Mouse (Mus musculus) midbrain, embryonic 11.5 days (tissue): ENCODE measurements around the gene Strbp. TPM values are rescaled to one million over a fixed set of nuclear protein-coding genes. Genes with fewer than 3 reads are reported as not detected.

ENCODE experiments used
- ATAC-seq: fragments of 200-750 bp; cut with Nextera tagmentation; 2 replicates; pipeline ENCODE4 v1.8.0; 2017; ENCODE audit warnings: moderate TSS enrichment, moderate library complexity; ENCODE audit not compliant: low FRiP score
- DNase-seq: peaks from one replicate; pipeline ENCODE4 v3.0.0; 2015; ENCODE audit warnings: low spot score; ENCODE audit errors: missing footprints
- H3K27ac ChIP-seq: fragments of 300-500 bp; sonication (generic); 2 replicates; pipeline ENCODE4 v1.5.1; 2014; ENCODE audit warnings: low read depth, low read length
- H3K27me3 ChIP-seq: fragments of 300-500 bp; sonication (generic); 2 replicates; pipeline ENCODE4 v1.6.1; 2014; ENCODE audit warnings: mild to moderate bottlenecking, low read length, moderate library complexity, mixed read lengths; ENCODE audit not compliant: control insufficient read depth, insufficient read depth
- H3K36me3 ChIP-seq: fragments of 300-500 bp; sonication (generic); 2 replicates; pipeline ENCODE4 v1.6.1; 2014; ENCODE audit warnings: mild to moderate bottlenecking, low read length, moderate library complexity, mixed read lengths; ENCODE audit not compliant: control insufficient read depth, insufficient read depth
- H3K4me1 ChIP-seq: fragments of 300-500 bp; sonication (generic); 2 replicates; pipeline ENCODE4 v1.6.1; 2014; ENCODE audit warnings: low read length; ENCODE audit not compliant: control insufficient read depth, insufficient read depth
- H3K4me2 ChIP-seq: fragments of 300-500 bp; sonication (generic); 2 replicates; pipeline ENCODE4 v1.6.1; 2014; ENCODE audit warnings: mild to moderate bottlenecking, moderate library complexity
- H3K4me3 ChIP-seq: fragments of 300-500 bp; sonication (generic); 2 replicates; pipeline ENCODE4 v1.5.1; 2014; ENCODE audit warnings: low read depth, low read length
- H3K9ac ChIP-seq: fragments of 300-500 bp; sonication (generic); 2 replicates; pipeline ENCODE4 v1.6.1; 2014; ENCODE audit warnings: low read length
- H3K9me3 ChIP-seq: fragments of 300-500 bp; sonication (generic); 2 replicates; pipeline ENCODE4 v1.6.1; 2016; ENCODE audit warnings: low read length; ENCODE audit not compliant: control insufficient read depth
- WGBS: fragments of 180-500 bp; shearing (Covaris S2); extraction: QIAGEN DNeasy Blood & Tissue Kit; methylation state at CpG from one replicate; pipeline ENCODE4 v1.1.7; 2014; 5-methylcytosine and 5-hydroxymethylcytosine counted together
- polyA plus RNA-seq: library from polyadenylated mRNA; unstranded; fragments of >200 nt; fragmentation: Nextera tagmentation; extraction: Ambion mirVana; gene quantifications from 2 replicates; pipeline ENCODE4 v1.2.1, GENCODE M21; 2014

The Strbp gene
- polyA plus RNA-seq, 1 experiment from 2014 or later: 105 TPM

DNA sequence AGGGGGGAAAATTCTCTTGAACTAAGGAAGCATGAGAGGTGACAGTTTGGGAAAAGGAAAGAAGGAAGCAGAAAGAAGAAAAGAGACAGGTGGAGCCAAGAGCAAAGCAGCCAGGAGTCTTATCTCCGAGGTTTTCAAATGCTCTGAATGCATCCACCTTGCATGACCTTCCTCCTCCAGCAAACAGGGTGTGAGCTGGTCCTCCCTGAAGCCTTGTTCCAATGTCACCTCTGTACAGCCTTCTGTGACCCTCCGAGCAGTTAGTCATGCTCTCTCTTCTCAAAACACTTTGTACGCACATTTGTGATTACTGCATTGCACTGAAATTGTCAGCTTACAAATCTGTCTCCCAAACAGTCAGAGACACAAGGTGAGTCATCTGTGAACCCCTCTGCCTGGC lies 9.4 kb upstream of the Strbp start:
- ATAC-seq (no peak), DNase-seq (no peak)
- Histone ChIP-seq H3K9ac (no peak overlapping the region), H3K36me3 (no peaks in the 10 kb centered on the region), H3K4me2 (no peak overlapping the region), H3K4me1 (no peaks in the 10 kb centered on the region), H3K27ac (no peak overlapping the region), H3K4me3 (no peak overlapping the region), H3K9me3 (no peaks in the 10 kb centered on the region), H3K27me3 (no peaks in the 10 kb centered on the region)
- WGBS: 83% methylated on average over 3 of the region's 3 CpGs

GRCm38 (mm10) chr2:37708835-37709234 lies 5.2 kb upstream of the Strbp start:
- H3K27ac ChIP-seq: no peak overlapping the region
- DNase-seq (no peak), ATAC-seq (no peak)
- H3K4me3 ChIP-seq: no peak overlapping the region
- no peaks in the 10 kb centered on the region for H3K4me1 ChIP-seq
- no peaks in the 10 kb centered on the region for H3K9me3 ChIP-seq
- H3K4me2 ChIP-seq: no peak overlapping the region
- H3K27me3 ChIP-seq: no peaks in the 10 kb centered on the region
- no peak overlapping the region for H3K9ac ChIP-seq
- WGBS: 75% methylated on average over 3 of the region's 3 CpGs
- H3K36me3 ChIP-seq: no peaks in the 10 kb centered on the region

- H3K4me2 ChIP-seq: peak overlapping the region; percentile 77
- H3K9me3 ChIP-seq: no peaks in the 10 kb centered on the region
- no peaks in the 10 kb centered on the region for H3K27me3 ChIP-seq
- H3K9ac ChIP-seq: peak overlapping the region; percentile 97
- H3K4me1 ChIP-seq: peaks cover 13% of the 10 kb centered on the region
- peak overlapping the region; percentile 95 for H3K4me3 ChIP-seq
- no peak for DNase-seq
- 16% methylated on average over 4 of the region's 4 CpGs for WGBS
- no peak overlapping the region for H3K27ac ChIP-seq
- no peaks in the 10 kb centered on the region for H3K36me3 ChIP-seq
- ATAC-seq: no peak
Observed at GRCm38 (mm10) chr2:37704141-37704760, 592 bp upstream of the Strbp start.

- Histone ChIP-seq H3K4me1 (peaks cover 13% of the 10 kb centered on the region), H3K36me3 (no peaks in the 10 kb centered on the region), H3K9ac (peak overlapping the region; percentile 97), H3K4me3 (peak overlapping the region; percentile 95), H3K27ac (peak overlapping the region; percentile 76), H3K9me3 (no peaks in the 10 kb centered on the region), H3K4me2 (peak overlapping the region; percentile 87), H3K27me3 (no peaks in the 10 kb centered on the region)
- ATAC-seq: peak; percentile 75
- WGBS: under 1% methylated on average over 57 of the region's 70 CpGs
- DNase-seq: peak; percentile 96
Observed at GRCm38 (mm10) chr2:37702301-37703172, 1.1 kb downstream of the Strbp start.

- H3K4me1 ChIP-seq: no peaks in the 10 kb centered on the region
- no peaks in the 10 kb centered on the region for H3K27me3 ChIP-seq
- H3K4me2 ChIP-seq: no peak overlapping the region
- WGBS: 91% methylated on average over 3 of the region's 3 CpGs
- no peaks in the 10 kb centered on the region for H3K9me3 ChIP-seq
- no peak overlapping the region for H3K4me3 ChIP-seq
- DNase-seq: no peak
- no peaks in the 10 kb centered on the region for H3K36me3 ChIP-seq
- no peak overlapping the region for H3K27ac ChIP-seq
- H3K9ac ChIP-seq: no peak overlapping the region
- ATAC-seq: no peak
Observed at GRCm38 (mm10) chr2:37689064-37689615, 14.5 kb downstream of the Strbp start.

- no peak overlapping the region for H3K27ac ChIP-seq
- no peaks in the 10 kb centered on the region for H3K4me1 ChIP-seq
- H3K9ac ChIP-seq: no peak overlapping the region
- H3K4me2 ChIP-seq: no peak overlapping the region
- no peaks in the 10 kb centered on the region for H3K9me3 ChIP-seq
- H3K4me3 ChIP-seq: no peak overlapping the region
- H3K36me3 ChIP-seq: no peaks in the 10 kb centered on the region
- H3K27me3 ChIP-seq: no peaks in the 10 kb centered on the region
- WGBS: 87% methylated on average over 1 of the region's 1 CpGs
- ATAC-seq (no peak), DNase-seq (no peak)
Observed at GRCm38 (mm10) chr2:37687031-37687430, 16.6 kb downstream of the Strbp start.

DNA sequence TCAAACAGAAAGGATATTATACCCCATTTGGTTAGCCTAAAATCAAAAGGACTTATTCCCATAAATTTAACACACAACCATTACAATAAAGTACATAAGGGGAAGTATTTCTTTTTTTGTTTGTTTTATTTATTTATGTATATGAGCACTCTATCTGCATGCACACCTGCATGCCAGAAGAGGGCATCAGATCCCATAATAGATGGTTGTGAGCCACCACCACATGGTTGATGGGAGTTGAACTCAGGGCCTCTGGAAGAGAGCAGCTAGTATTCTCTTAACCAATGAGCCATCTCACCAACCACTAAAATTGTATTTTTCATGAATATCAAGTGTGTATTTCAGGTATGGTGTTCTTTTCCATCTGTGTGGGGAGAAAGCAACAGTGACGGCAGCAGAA lies 18.8 kb downstream of the Strbp start:
- ATAC-seq (no peak), DNase-seq (no peak)
- no peak overlapping the region for H3K4me3 ChIP-seq
- no peaks in the 10 kb centered on the region for H3K4me1 ChIP-seq
- no peaks in the 10 kb centered on the region for H3K9me3 ChIP-seq
- no peak overlapping the region for H3K27ac ChIP-seq
- no peaks in the 10 kb centered on the region for H3K36me3 ChIP-seq
- WGBS: 97% methylated on average over 1 of the region's 1 CpGs
- no peak overlapping the region for H3K9ac ChIP-seq
- H3K27me3 ChIP-seq: no peaks in the 10 kb centered on the region
- no peak overlapping the region for H3K4me2 ChIP-seq

GRCm38 (mm10) chr2:37682197-37682811 lies 21.4 kb downstream of the Strbp start:
- no peak overlapping the region for H3K4me3 ChIP-seq
- no peaks in the 10 kb centered on the region for H3K9me3 ChIP-seq
- DNase-seq (peak; percentile 10), ATAC-seq (no peak)
- H3K27ac ChIP-seq: no peak overlapping the region
- WGBS: 98% methylated on average over 7 of the region's 7 CpGs
- H3K36me3 ChIP-seq: no peaks in the 10 kb centered on the region
- H3K9ac ChIP-seq: no peak overlapping the region
- H3K4me1 ChIP-seq: no peaks in the 10 kb centered on the region
- H3K27me3 ChIP-seq: no peaks in the 10 kb centered on the region
- no peak overlapping the region for H3K4me2 ChIP-seq

DNA sequence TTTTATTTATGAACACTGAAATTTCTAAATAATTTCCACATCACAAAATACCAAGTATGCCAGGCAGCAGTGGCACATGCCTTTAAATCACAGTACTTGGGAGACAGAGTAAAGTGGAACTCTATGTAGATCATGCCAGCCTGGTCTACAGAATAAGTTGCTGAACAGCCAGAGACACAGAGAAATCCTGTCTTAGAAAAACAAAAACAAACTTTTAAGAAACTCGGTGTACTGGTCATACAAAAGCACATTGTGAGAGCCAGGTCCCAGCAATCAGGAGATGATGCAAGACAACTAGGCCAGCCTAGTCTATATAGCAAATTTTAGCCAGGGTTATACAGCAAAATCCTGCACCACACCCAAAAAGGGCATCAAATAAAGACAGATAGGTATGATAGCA lies 52.6 kb downstream of the Strbp start:
- Histone ChIP-seq H3K4me3 (no peak overlapping the region), H3K27me3 (no peaks in the 10 kb centered on the region), H3K9ac (no peak overlapping the region), H3K9me3 (no peaks in the 10 kb centered on the region), H3K4me1 (no peaks in the 10 kb centered on the region), H3K4me2 (no peak overlapping the region), H3K27ac (no peak overlapping the region), H3K36me3 (no peaks in the 10 kb centered on the region)
- 88% methylated on average over 1 of the region's 1 CpGs for WGBS
- DNase-seq (no peak), ATAC-seq (no peak)
